Mouse (Mus musculus): ENCODE results near the gene Cbx3. TPM values are rescaled to one million over a fixed set of nuclear protein-coding genes. Genes with fewer than 3 reads are reported as not detected.

Gene Cbx3
- polyA plus RNA-seq, 1 experiment from 2014 or later: 418 TPM

DNA sequence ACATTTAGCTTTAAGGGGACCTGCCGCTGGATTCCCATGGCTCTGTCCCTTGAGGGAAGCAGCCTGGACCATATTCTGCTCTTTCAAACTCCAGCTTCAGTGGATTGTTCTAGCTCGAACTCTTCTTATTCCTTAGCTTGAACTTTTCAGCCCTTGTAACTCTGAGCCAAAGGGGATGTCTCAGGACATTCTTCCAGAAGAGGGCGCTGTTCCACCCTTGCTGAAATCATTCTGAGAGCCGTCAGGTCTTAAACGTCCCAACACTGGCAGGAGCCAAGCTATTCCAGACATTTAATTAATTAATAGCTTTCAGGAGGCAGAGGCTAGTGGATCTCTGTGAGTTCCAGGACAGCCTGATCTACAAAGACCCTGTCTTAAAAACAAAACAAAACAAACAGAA, 39.9 kb downstream of the Cbx3 start:
- H3K4me3 ChIP-seq (replicated peaks): no peak overlapping the region
- no peaks in the 10 kb centered on the region for H3K9me3 ChIP-seq
- 40% methylated on average over 5 of the region's 5 CpGs for WGBS

DNA sequence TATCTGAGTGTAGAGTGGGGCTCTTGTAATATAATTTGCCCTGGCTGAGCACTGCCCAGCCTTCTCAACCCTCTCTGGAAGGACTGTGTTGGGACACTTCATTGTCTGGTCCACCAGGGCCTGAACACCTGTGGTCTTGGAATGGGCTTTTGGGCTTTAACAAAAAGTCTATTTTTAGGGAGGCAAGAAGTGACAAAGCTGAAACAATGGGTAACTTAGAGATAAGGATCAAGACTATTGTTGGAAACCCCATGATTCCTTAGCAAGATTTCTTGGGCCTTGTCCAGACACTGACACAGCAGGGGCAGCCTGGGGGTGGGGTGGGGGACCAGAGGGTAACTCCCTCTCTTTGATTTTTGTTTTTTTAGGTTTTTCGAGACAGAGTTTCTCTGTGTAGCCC, 40.8 kb downstream of the Cbx3 start:
- Histone ChIP-seq H3K36me3 (no peaks in the 10 kb centered on the region), H3K9me3 (no peaks in the 10 kb centered on the region), H3K4me3 (replicated peaks) (no peak overlapping the region), H3K4me1 (replicated peaks) (no peaks in the 10 kb centered on the region), H3K27ac (no peak overlapping the region), H3K9ac (no peak overlapping the region), H3K4me2 (replicated peaks) (no peak overlapping the region), H3K27me3 (replicated peaks) (no peaks in the 10 kb centered on the region)
- no peak for ATAC-seq
- WGBS: 80% methylated on average over 1 of the region's 1 CpGs

More for the DNA sequence above, 39.9 kb downstream of the Cbx3 start:
- H3K27me3 ChIP-seq (replicated peaks): no peaks in the 10 kb centered on the region
- H3K27ac ChIP-seq: no peak overlapping the region
- no peak for ATAC-seq
- H3K36me3 ChIP-seq: no peaks in the 10 kb centered on the region
- no peak overlapping the region for H3K9ac ChIP-seq
- no peaks in the 10 kb centered on the region for H3K4me1 ChIP-seq (replicated peaks)
- H3K4me2 ChIP-seq (replicated peaks): no peak overlapping the region

- 0 out of 2 replicates have a peak overlapping the region, but pooled peaks have one; percentile 6 for H3K27ac ChIP-seq
- no peaks in the 10 kb centered on the region for H3K36me3 ChIP-seq
- no peaks in the 10 kb centered on the region for H3K9me3 ChIP-seq
- peak; percentile 91 for ATAC-seq
- H3K4me3 ChIP-seq (replicated peaks): no peak overlapping the region
- no peak overlapping the region for H3K4me2 ChIP-seq (replicated peaks)
- H3K9ac ChIP-seq: no peak overlapping the region
- WGBS: 58% methylated on average over 3 of the region's 3 CpGs
- no peaks in the 10 kb centered on the region for H3K27me3 ChIP-seq (replicated peaks)
- H3K4me1 ChIP-seq (replicated peaks): no peaks in the 10 kb centered on the region
Observed at GRCm38 (mm10) chr6:51513745-51514144, 43.6 kb downstream of the Cbx3 start.

GRCm38 (mm10) chr6:51514860-51515259, 44.7 kb downstream of the Cbx3 start:
- H3K4me1 ChIP-seq (replicated peaks): no peaks in the 10 kb centered on the region
- no peak for ATAC-seq
- no peaks in the 10 kb centered on the region for H3K27me3 ChIP-seq (replicated peaks)
- H3K9ac ChIP-seq: no peak overlapping the region
- WGBS: 92% methylated on average over 7 of the region's 7 CpGs
- no peak overlapping the region for H3K4me3 ChIP-seq (replicated peaks)
- H3K27ac ChIP-seq: no peak overlapping the region
- H3K36me3 ChIP-seq: no peaks in the 10 kb centered on the region
- no peak overlapping the region for H3K4me2 ChIP-seq (replicated peaks)
- H3K9me3 ChIP-seq: no peaks in the 10 kb centered on the region

GRCm38 (mm10) chr6:51523310-51523709, 53.1 kb downstream of the Cbx3 start:
- H3K9me3 ChIP-seq: no peaks in the 10 kb centered on the region
- H3K9ac ChIP-seq: peak overlapping the region; percentile 72; the same call in 1 of the 2 replicates
- H3K4me2 ChIP-seq (replicated peaks): peak overlapping the region; percentile 95
- peak; percentile 39 for ATAC-seq
- H3K4me3 ChIP-seq (replicated peaks): peak overlapping the region; percentile 71
- WGBS: 15% methylated on average over 5 of the region's 5 CpGs
- H3K27ac ChIP-seq: no peak overlapping the region
- H3K27me3 ChIP-seq (replicated peaks): no peaks in the 10 kb centered on the region
- H3K4me1 ChIP-seq (replicated peaks): peaks cover 6% of the 10 kb centered on the region; the same call in 1 of the 2 replicates
- no peaks in the 10 kb centered on the region for H3K36me3 ChIP-seq

DNA sequence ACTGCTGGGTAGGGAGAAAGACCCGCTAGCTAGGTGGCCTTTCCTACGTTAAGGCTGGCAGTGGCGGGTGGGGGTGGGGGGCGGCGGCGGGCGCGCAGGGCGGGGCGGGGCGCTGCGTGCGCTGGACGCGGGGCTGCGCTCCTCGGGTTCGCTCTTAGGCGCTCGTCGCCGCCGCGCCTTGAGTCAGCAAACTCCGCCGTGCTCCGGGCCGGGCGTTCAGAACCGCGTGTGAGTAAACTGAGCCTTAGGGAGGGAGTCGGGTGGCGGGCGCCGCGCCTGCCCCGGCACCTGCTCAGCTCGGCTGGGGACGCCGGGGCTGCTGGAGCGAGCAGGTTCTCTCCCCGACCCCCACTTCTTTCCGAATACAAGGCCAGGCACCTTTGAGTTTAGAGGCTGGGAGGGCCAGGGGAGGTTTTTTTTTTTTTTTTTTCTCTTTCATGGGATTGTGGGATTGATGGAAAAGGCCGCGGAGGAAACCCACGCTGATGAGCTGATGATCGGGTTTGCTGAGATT, 53.7 kb downstream of the Cbx3 start, which contains the start of gene Snx10:
Snx10 (plus strand) TSS at position 95 of the 514 bp plus-strand sequence.
- H3K4me1 ChIP-seq (replicated peaks): peaks cover 6% of the 10 kb centered on the region; the same call in 1 of the 2 replicates
- H3K4me2 ChIP-seq (replicated peaks): peak within 1 kb of the TSS; percentile 95
- H3K9ac ChIP-seq: peak within 1 kb of the TSS; percentile 72
- peak within 1 kb of the TSS; percentile 71 for H3K4me3 ChIP-seq (replicated peaks)
- WGBS: under 1% methylated on average over 47 of the region's 47 CpGs
- no peaks in the 10 kb centered on the region for H3K9me3 ChIP-seq
- H3K36me3 ChIP-seq: no peaks in the 10 kb centered on the region
- H3K27me3 ChIP-seq (replicated peaks): no peaks in the 10 kb centered on the region
- H3K27ac ChIP-seq: no peak within 1 kb of the TSS
- peak; percentile 81 for ATAC-seq

- peak overlapping the region; percentile 72 for H3K9ac ChIP-seq
- H3K4me1 ChIP-seq (replicated peaks): peaks cover 6% of the 10 kb centered on the region; the same call in 1 of the 2 replicates
- H3K4me3 ChIP-seq (replicated peaks): peak overlapping the region; percentile 71
- H3K9me3 ChIP-seq: no peaks in the 10 kb centered on the region
- peak; percentile 39 for ATAC-seq
- no peaks in the 10 kb centered on the region for H3K27me3 ChIP-seq (replicated peaks)
- no peaks in the 10 kb centered on the region for H3K36me3 ChIP-seq
- H3K27ac ChIP-seq: no peak overlapping the region
- peak overlapping the region; percentile 95 for H3K4me2 ChIP-seq (replicated peaks)
- WGBS: 2% methylated on average over 21 of the region's 21 CpGs
Observed at GRCm38 (mm10) chr6:51524321-51524931, 54.3 kb downstream of the Cbx3 start.

GRCm38 (mm10) chr6:51525001-51525400, 54.8 kb downstream of the Cbx3 start:
- Histone ChIP-seq H3K9me3 (no peaks in the 10 kb centered on the region), H3K27me3 (replicated peaks) (no peaks in the 10 kb centered on the region), H3K27ac (no peak overlapping the region), H3K4me2 (replicated peaks) (peak overlapping the region; percentile 95), H3K36me3 (no peaks in the 10 kb centered on the region), H3K9ac (peak overlapping the region; percentile 10; the same call in 1 of the 2 replicates), H3K4me3 (replicated peaks) (peak overlapping the region; percentile 71), H3K4me1 (replicated peaks) (peaks cover 6% of the 10 kb centered on the region; the same call in 1 of the 2 replicates)
- peak; percentile 37 for ATAC-seq
- WGBS: 44% methylated on average over 5 of the region's 5 CpGs

DNA sequence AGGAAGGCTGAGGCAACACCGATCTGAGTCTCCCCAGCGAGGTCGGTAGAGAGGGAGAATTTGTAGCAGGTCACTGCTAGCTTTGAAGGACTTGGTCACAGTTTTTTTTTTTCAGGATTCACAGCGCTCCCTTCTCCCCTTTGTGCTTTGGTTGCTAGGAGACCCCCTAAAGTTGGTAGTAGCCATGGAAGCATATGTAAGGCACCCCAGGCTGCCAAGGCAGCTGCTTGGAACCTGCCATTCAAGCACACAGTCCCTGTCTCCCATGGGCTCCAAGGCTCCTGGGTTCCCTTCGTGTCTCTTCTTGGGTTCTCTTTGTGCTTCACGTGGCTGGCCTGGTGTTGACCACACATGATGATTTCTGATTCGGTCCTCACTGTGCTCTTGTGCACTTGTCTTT, 59.3 kb downstream of the Cbx3 start:
- Histone ChIP-seq H3K27ac (no peak overlapping the region), H3K4me2 (replicated peaks) (no peak overlapping the region), H3K4me3 (replicated peaks) (no peak overlapping the region), H3K27me3 (replicated peaks) (no peaks in the 10 kb centered on the region), H3K4me1 (replicated peaks) (peaks cover 7% of the 10 kb centered on the region; the same call in 1 of the 2 replicates), H3K9ac (no peak overlapping the region), H3K36me3 (no peaks in the 10 kb centered on the region), H3K9me3 (no peaks in the 10 kb centered on the region)
- 80% methylated on average over 7 of the region's 7 CpGs for WGBS
- no peak for ATAC-seq

Other genes starting within 250 kb of the Cbx3 start
- gene Nfe2l3, start 37.7 kb upstream of the Cbx3 start, polyA plus RNA-seq (2015; fragmentation: Nextera tagmentation; extraction: Ambion mirVana): 1.9 TPM in 2 replicates
- 1,529 and 1,675 TPM in 2 replicates for gene Hnrnpa2b1, start 466 bp upstream of the Cbx3 start, polyA plus RNA-seq (2015; fragmentation: Nextera tagmentation; extraction: Ambion mirVana)
- 12.1 and 14.4 TPM in 2 replicates for gene Snx10, start 53.5 kb downstream of the Cbx3 start, polyA plus RNA-seq (2015; fragmentation: Nextera tagmentation; extraction: Ambion mirVana)

Data from intestine, embryonic 15.5 days (tissue).